Mouse (Mus musculus) CH12.LX (cell line): ENCODE data around the gene Rpp25l. TPM values are rescaled to one million over a fixed set of nuclear protein-coding genes. Genes with fewer than 3 reads are reported as not detected.
"Not testable (repeated sequence)": the region's sequence is repeated elsewhere in the genome, so short reads cannot be mapped to it uniquely, and the experiment has no call there.

Experiments used
- DNase-seq: peaks from one replicate; pipeline ENCODE4 v3.0.0-alpha.2; 2013; ENCODE audit errors: extremely low read depth
- H3K27ac ChIP-seq: 2 replicates; pipeline ENCODE4 v1.5.1; 2012; ENCODE audit warnings: low read depth, mild to moderate bottlenecking, control low read depth, moderate library complexity; ENCODE audit not compliant: insufficient read depth
- H3K27me3 ChIP-seq: replicated peaks from 2 replicates; pipeline ENCODE3; 2012; ENCODE audit warnings: inconsistent platforms
- H3K36me3 ChIP-seq, 2 experiments: replicated peaks in 1 of 2; 2 replicates each; pipeline versions ENCODE3 to v1.6.1; 2012; ENCODE audit warnings: inconsistent platforms in 1 of 2, low read length in 1 of 2, mild to moderate bottlenecking in 1 of 2, mixed read lengths in 1 of 2, moderate library complexity in 1 of 2; ENCODE audit not compliant: control insufficient read depth in 1 of 2, insufficient read depth in 1 of 2
- H3K4me1 ChIP-seq, 2 experiments: 2 replicates each; pipeline ENCODE4 v1.6.1; 2012; ENCODE audit warnings: inconsistent platforms in 1 of 2, moderate library complexity in 1 of 2; ENCODE audit not compliant: insufficient read depth in 2 of 2, control insufficient read depth in 1 of 2
- H3K4me2 ChIP-seq: 2 replicates; pipeline ENCODE4 v1.6.1; 2012; ENCODE audit warnings: low read depth, mild to moderate bottlenecking, control low read depth; ENCODE audit not compliant: poor library complexity, insufficient read depth, severe bottlenecking
- H3K4me3 ChIP-seq, 3 experiments: fragments of 150-350 bp in 1 of 3; sonication (generic) in 1 of 3; replicated peaks in 1 of 3; 2 replicates each; pipeline versions ENCODE3 to v1.5.1; 2011 to 2012; ENCODE audit warnings: low read depth in 2 of 3, low read length in 2 of 3, mild to moderate bottlenecking in 2 of 3, moderate library complexity in 2 of 3, control low read depth in 1 of 3, improper control_type of control experiment in 1 of 3, inconsistent platforms in 1 of 3, mixed read lengths in 1 of 3; ENCODE audit not compliant: poor library complexity in 1 of 3
- H3K79me2 ChIP-seq: replicated peaks from 2 replicates; pipeline ENCODE4 v1.6.1; 2012; ENCODE audit warnings: mild to moderate bottlenecking, moderate library complexity; ENCODE audit not compliant: control insufficient read depth, poor library complexity, insufficient read depth, severe bottlenecking; ENCODE audit errors: extremely low read depth
- H3K9ac ChIP-seq: 2 replicates; pipeline ENCODE4 v1.6.1; 2012; ENCODE audit warnings: low read depth, mild to moderate bottlenecking, control low read depth, moderate library complexity; ENCODE audit not compliant: insufficient read depth
- H3K9me3 ChIP-seq: replicated peaks from 2 replicates; pipeline ENCODE3; 2012; ENCODE audit warnings: low read length, inconsistent platforms, mixed read lengths
- CTCF ChIP-seq, 2 experiments: IDR thresholded peaks in 1 of 2; conservative IDR thresholded peaks in 1 of 2; 2 replicates each; pipeline ENCODE4 v1.5.1; 2011 to 2012; ENCODE audit warnings: low read depth in 2 of 2, low read length in 2 of 2, improper control_type of control experiment in 1 of 2, inconsistent platforms in 1 of 2, mild to moderate bottlenecking in 1 of 2, moderate library complexity in 1 of 2
- RAD21 ChIP-seq: IDR thresholded peaks from 2 replicates; pipeline ENCODE4 v1.6.1; 2011; ENCODE audit warnings: low read depth, mild to moderate bottlenecking, low read length, improper control_type of control experiment, moderate library complexity
- SMC3 ChIP-seq: IDR thresholded peaks from 2 replicates; pipeline ENCODE4 v1.6.1; 2011; ENCODE audit warnings: low read depth, low read length, improper control_type of control experiment
- dilution Hi-C: fragments of 300-500 bp; cut with MboI; formaldehyde crosslinking; loops from 2 replicates; pipeline ENCODE4 v1.14.3; 2020; ENCODE audit warnings: low sequenced_read_pairs; ENCODE audit not compliant: extremely low pct_unique_long_range_greater_than_20kb, extremely low pct_ligation_motif_present
- in situ Hi-C: fragments of 300-500 bp; cut with MboI; formaldehyde crosslinking; loops from 3 replicates; pipeline ENCODE4 v1.14.3; 2019; ENCODE audit warnings: low sequenced_read_pairs, low pct_ligation_motif_present, low pct_unique_long_range_greater_than_20kb, mixed read lengths
- polyA plus RNA-seq: library from polyadenylated mRNA; unstranded; fragments of >175 nt; gene quantifications from 2 replicates; pipeline ENCODE4 v1.2.1, GENCODE M21; 2012; ENCODE audit warnings: low read depth; ENCODE audit not compliant: insufficient read length
- total RNA-seq, 2 experiments: library from RNA; depleted of rRNA; stranded (reverse); fragments of 300-350 nt in 1 of 2; fragments of >200 nt in 1 of 2; gene quantifications; 2 replicates each; pipeline ENCODE4 v1.2.3; 2012 to 2014

Rpp25l gene
- total and polyA plus RNA-seq, 3 experiments, result 48.1 to 72.8 (median 65.3) TPM

- H3K9ac ChIP-seq, H3K79me2 ChIP-seq, H3K27ac ChIP-seq, DNase-seq, dilution Hi-C loops, H3K4me3 ChIP-seq, in situ Hi-C loops, H3K36me3 ChIP-seq, H3K4me2 ChIP-seq, H3K4me1 ChIP-seq, H3K9me3 ChIP-seq: not testable (repeated sequence)
- peaks cover 17% of the 10 kb centered on the region for H3K27me3 ChIP-seq
Measured at GRCm38 (mm10) chr4:41699783-41700182, 13.6 kb downstream of the Rpp25l start, which contains the start of gene Il11ra1. TSS of gene Il11ra1 (plus strand) at chr4:41699989.

GRCm38 (mm10) chr4:41698421-41699016, 14.8 kb downstream of the Rpp25l start:
- in situ Hi-C loops, H3K9me3 ChIP-seq, H3K4me3 ChIP-seq, H3K27ac ChIP-seq, H3K36me3 ChIP-seq, H3K79me2 ChIP-seq, H3K4me1 ChIP-seq, DNase-seq, H3K9ac ChIP-seq, H3K4me2 ChIP-seq, dilution Hi-C loops, H3K27me3 ChIP-seq: not testable (repeated sequence)

- H3K9me3 ChIP-seq, H3K9ac ChIP-seq, H3K4me2 ChIP-seq, in situ Hi-C loops, H3K4me3 ChIP-seq, dilution Hi-C loops, H3K36me3 ChIP-seq: not testable (repeated sequence)
- TF ChIP-seq SMC3 (peak; percentile 61), CTCF (conservative IDR thresholded peaks at IDR 0.05 in 1 of 2, IDR thresholded peaks at IDR 0.05 in 1 of 2; ENCODE audit: low read depth in 2 of 2, low read length in 2 of 2) (peak in 1 of 2 experiments; percentile 63; a peak in 2 of 4 replicates), RAD21 (peak; percentile 50)
- TF ChIP-seq, all 38 proteins: peak for 3; not testable (repeated sequence) for 35
- H3K4me1 ChIP-seq, H3K79me2 ChIP-seq, DNase-seq, H3K27me3 ChIP-seq, H3K27ac ChIP-seq: not testable (repeated sequence)
Measured at GRCm38 (mm10) chr4:41696930-41697841, 16.1 kb downstream of the Rpp25l start, which contains the start of gene Cntfr. TSS of gene Cntfr (minus strand) at chr4:41697089.

- in situ Hi-C loops, H3K9ac ChIP-seq, H3K4me3 ChIP-seq, DNase-seq, H3K9me3 ChIP-seq, H3K4me2 ChIP-seq, H3K79me2 ChIP-seq, H3K36me3 ChIP-seq, dilution Hi-C loops, H3K4me1 ChIP-seq, H3K27ac ChIP-seq, H3K27me3 ChIP-seq: not testable (repeated sequence)
Measured at GRCm38 (mm10) chr4:41696452-41696851, 16.9 kb downstream of the Rpp25l start.

- dilution Hi-C loops, H3K9me3 ChIP-seq, H3K36me3 ChIP-seq, H3K27ac ChIP-seq, H3K79me2 ChIP-seq, H3K4me1 ChIP-seq, H3K4me3 ChIP-seq, H3K4me2 ChIP-seq, in situ Hi-C loops, DNase-seq, H3K27me3 ChIP-seq, H3K9ac ChIP-seq: not testable (repeated sequence)
Measured at GRCm38 (mm10) chr4:41695800-41696199, 17.5 kb downstream of the Rpp25l start.
